Mouse (Mus musculus) embryonic facial prominence, embryonic 13.5 days (tissue): ENCODE measurements around the gene Ntng2. TPM values are rescaled to one million over a fixed set of nuclear protein-coding genes. Genes with fewer than 3 reads are reported as not detected.
A peak's percentile ranks its signal among the peaks of the same experiment; 100 is the strongest.

ENCODE experiments used
- ATAC-seq: fragments of 200-750 bp; cut with Nextera tagmentation; 2 replicates; pipeline ENCODE4 v1.8.0; 2017; ENCODE audit warnings: low read depth; ENCODE audit not compliant: insufficient number of reproducible peaks, insufficient read depth, low FRiP score, low TSS enrichment
- H3K27ac ChIP-seq: fragments of 300-500 bp; sonication (generic); 2 replicates; pipeline ENCODE4 v1.5.1; 2015; ENCODE audit warnings: moderate library complexity, mild to moderate bottlenecking, inconsistent platforms
- H3K27me3 ChIP-seq: fragments of 300-500 bp; sonication (generic); 2 replicates; pipeline ENCODE4 v1.6.1; 2015; ENCODE audit warnings: mild to moderate bottlenecking, inconsistent platforms
- H3K36me3 ChIP-seq: fragments of 300-500 bp; sonication (generic); 2 replicates; pipeline ENCODE4 v1.6.1; 2015; ENCODE audit warnings: mild to moderate bottlenecking, inconsistent platforms
- H3K4me1 ChIP-seq: fragments of 300-500 bp; sonication (generic); 2 replicates; pipeline ENCODE4 v1.6.1; 2015; ENCODE audit warnings: inconsistent platforms
- H3K4me2 ChIP-seq: fragments of 300-500 bp; sonication (generic); 2 replicates; pipeline ENCODE4 v1.6.1; 2015; ENCODE audit warnings: moderate library complexity, mild to moderate bottlenecking, inconsistent platforms
- H3K4me3 ChIP-seq: fragments of 300-500 bp; sonication (generic); 2 replicates; pipeline ENCODE4 v1.5.1; 2015; ENCODE audit warnings: mild to moderate bottlenecking, inconsistent platforms
- H3K9ac ChIP-seq: fragments of 300-500 bp; sonication (generic); 2 replicates; pipeline ENCODE4 v1.6.1; 2015; ENCODE audit warnings: mild to moderate bottlenecking, inconsistent platforms
- H3K9me3 ChIP-seq: fragments of 300-500 bp; sonication (generic); 2 replicates; pipeline ENCODE4 v1.6.1; 2016; ENCODE audit warnings: inconsistent platforms
- WGBS: fragments of 180-500 bp; shearing (Covaris S2); methylation state at CpG from one replicate; pipeline ENCODE4 v1.1.7; 2015; ENCODE audit warnings: mixed read lengths; 5-methylcytosine and 5-hydroxymethylcytosine counted together
- polyA plus RNA-seq: library from polyadenylated mRNA; unstranded; fragments of >200 nt; fragmentation: Nextera tagmentation; extraction: Ambion mirVana; gene quantifications from 2 replicates; pipeline ENCODE4 v1.2.1, GENCODE M21; 2015

The Ntng2 gene
- polyA plus RNA-seq, 1 experiment from 2014 or later: 0.89 TPM

- Histone ChIP-seq H3K9me3 (no peaks in the 10 kb centered on the region), H3K4me2 (peak overlapping the region; percentile 99), H3K4me1 (peaks cover 38% of the 10 kb centered on the region), H3K9ac (peak overlapping the region; percentile 72), H3K4me3 (peak overlapping the region; percentile 64), H3K27ac (no peak overlapping the region), H3K36me3 (no peaks in the 10 kb centered on the region), H3K27me3 (peaks cover 100% of the 10 kb centered on the region)
- under 1% methylated on average over 61 of the region's 61 CpGs for WGBS
- no peak for ATAC-seq
Observed at GRCm38 (mm10) chr2:29251095-29252058, 1.4 kb downstream of the Ntng2 start.

GRCm38 (mm10) chr2:29250263-29251094 is 2.3 kb downstream of the Ntng2 start:
- peak overlapping the region; percentile 64 for H3K4me3 ChIP-seq

GRCm38 (mm10) chr2:29249852-29250251 is 3.0 kb downstream of the Ntng2 start:
- peak overlapping the region; percentile 99 for H3K4me2 ChIP-seq

More at GRCm38 (mm10) chr2:29250263-29251094, 2.3 kb downstream of the Ntng2 start:
- H3K9ac ChIP-seq: 0 out of 2 replicates have a peak overlapping the region, but pooled peaks have one; percentile 72
- H3K36me3 ChIP-seq: no peaks in the 10 kb centered on the region
- peak overlapping the region; percentile 99 for H3K4me2 ChIP-seq
- H3K27me3 ChIP-seq: peaks cover 99% of the 10 kb centered on the region
- under 1% methylated on average over 44 of the region's 44 CpGs for WGBS
- H3K27ac ChIP-seq: no peak overlapping the region
- H3K9me3 ChIP-seq: no peaks in the 10 kb centered on the region
- no peak for ATAC-seq
- peaks cover 35% of the 10 kb centered on the region for H3K4me1 ChIP-seq

GRCm38 (mm10) chr2:29248551-29248950 is 4.3 kb downstream of the Ntng2 start:
- Histone ChIP-seq H3K27ac (no peak overlapping the region), H3K4me3 (no peak overlapping the region), H3K9me3 (peaks cover 4% of the 10 kb centered on the region; the same call in 1 of the 2 replicates), H3K4me1 (peaks cover 34% of the 10 kb centered on the region), H3K27me3 (peaks cover 90% of the 10 kb centered on the region), H3K36me3 (no peaks in the 10 kb centered on the region), H3K4me2 (no peak overlapping the region), H3K9ac (no peak overlapping the region)
- 68% methylated on average over 3 of the region's 3 CpGs for WGBS
- no peak for ATAC-seq

More at GRCm38 (mm10) chr2:29249852-29250251, 3.0 kb downstream of the Ntng2 start:
- Histone ChIP-seq H3K4me1 (peaks cover 35% of the 10 kb centered on the region), H3K27me3 (peaks cover 98% of the 10 kb centered on the region), H3K4me3 (peak overlapping the region; percentile 64), H3K9ac (no peak overlapping the region), H3K36me3 (no peaks in the 10 kb centered on the region), H3K27ac (no peak overlapping the region), H3K9me3 (no peaks in the 10 kb centered on the region)
- no peak for ATAC-seq
- 3% methylated on average over 10 of the region's 10 CpGs for WGBS

- H3K36me3 ChIP-seq: no peaks in the 10 kb centered on the region
- no peak overlapping the region for H3K27ac ChIP-seq
- H3K4me2 ChIP-seq: no peak overlapping the region
- no peak for ATAC-seq
- WGBS: 73% methylated on average over 2 of the region's 2 CpGs
- H3K4me3 ChIP-seq: no peak overlapping the region
- H3K9ac ChIP-seq: no peak overlapping the region
- peaks cover 23% of the 10 kb centered on the region for H3K4me1 ChIP-seq
- H3K9me3 ChIP-seq: peaks cover 4% of the 10 kb centered on the region; the same call in 1 of the 2 replicates
- H3K27me3 ChIP-seq: peaks cover 81% of the 10 kb centered on the region
Observed at GRCm38 (mm10) chr2:29247386-29247785, 5.4 kb downstream of the Ntng2 start.

- no peak overlapping the region for H3K4me3 ChIP-seq
- WGBS: 61% methylated on average over 7 of the region's 7 CpGs
- H3K4me2 ChIP-seq: no peak overlapping the region
- H3K27ac ChIP-seq: no peak overlapping the region
- no peak overlapping the region for H3K9ac ChIP-seq
- no peaks in the 10 kb centered on the region for H3K36me3 ChIP-seq
- H3K9me3 ChIP-seq: peaks cover 4% of the 10 kb centered on the region; the same call in 1 of the 2 replicates
- H3K4me1 ChIP-seq: peaks cover 20% of the 10 kb centered on the region
- no peak for ATAC-seq
- peaks cover 76% of the 10 kb centered on the region for H3K27me3 ChIP-seq
Observed at GRCm38 (mm10) chr2:29246891-29247290, 5.9 kb downstream of the Ntng2 start.

- WGBS: 48% methylated on average over 3 of the region's 3 CpGs
- ATAC-seq: no peak
- H3K9ac ChIP-seq: no peak overlapping the region
- peaks cover 72% of the 10 kb centered on the region for H3K27me3 ChIP-seq
- H3K27ac ChIP-seq: no peak overlapping the region
- H3K9me3 ChIP-seq: peaks cover 4% of the 10 kb centered on the region; the same call in 1 of the 2 replicates
- H3K4me1 ChIP-seq: peaks cover 14% of the 10 kb centered on the region
- no peak overlapping the region for H3K4me3 ChIP-seq
- no peak overlapping the region for H3K4me2 ChIP-seq
- H3K36me3 ChIP-seq: no peaks in the 10 kb centered on the region
Observed at GRCm38 (mm10) chr2:29246275-29246674, 6.5 kb downstream of the Ntng2 start.

GRCm38 (mm10) chr2:29245341-29245779 is 7.4 kb downstream of the Ntng2 start:
- H3K4me1 ChIP-seq: peaks cover 7% of the 10 kb centered on the region
- no peaks in the 10 kb centered on the region for H3K36me3 ChIP-seq
- H3K4me2 ChIP-seq: no peak overlapping the region
- H3K27me3 ChIP-seq: peaks cover 68% of the 10 kb centered on the region
- no peak overlapping the region for H3K27ac ChIP-seq
- H3K9me3 ChIP-seq: peaks cover 4% of the 10 kb centered on the region; the same call in 1 of the 2 replicates
- H3K4me3 ChIP-seq: no peak overlapping the region
- no peak overlapping the region for H3K9ac ChIP-seq
- no peak for ATAC-seq
- WGBS: 33% methylated on average over 10 of the region's 10 CpGs

GRCm38 (mm10) chr2:29239329-29239728 is 13.5 kb downstream of the Ntng2 start:
- Histone ChIP-seq H3K4me1 (peaks cover 21% of the 10 kb centered on the region), H3K9ac (no peak overlapping the region), H3K9me3 (peaks cover 4% of the 10 kb centered on the region; the same call in 1 of the 2 replicates), H3K27ac (no peak overlapping the region), H3K4me3 (no peak overlapping the region), H3K4me2 (no peak overlapping the region), H3K27me3 (peaks cover 35% of the 10 kb centered on the region), H3K36me3 (no peaks in the 10 kb centered on the region)
- WGBS: 69% methylated on average over 17 of the region's 17 CpGs
- no peak for ATAC-seq

GRCm38 (mm10) chr2:29237623-29238022 is 15.2 kb downstream of the Ntng2 start:
- 22% methylated on average over 4 of the region's 4 CpGs for WGBS
- H3K27me3 ChIP-seq: peaks cover 34% of the 10 kb centered on the region
- H3K9ac ChIP-seq: no peak overlapping the region
- no peaks in the 10 kb centered on the region for H3K36me3 ChIP-seq
- no peak overlapping the region for H3K27ac ChIP-seq
- ATAC-seq: no peak
- no peak overlapping the region for H3K4me3 ChIP-seq
- no peaks in the 10 kb centered on the region for H3K9me3 ChIP-seq
- H3K4me2 ChIP-seq: no peak overlapping the region
- peaks cover 25% of the 10 kb centered on the region for H3K4me1 ChIP-seq

GRCm38 (mm10) chr2:29235811-29236210 is 17.0 kb downstream of the Ntng2 start:
- no peak overlapping the region for H3K4me2 ChIP-seq
- H3K9me3 ChIP-seq: no peaks in the 10 kb centered on the region
- no peak overlapping the region for H3K27ac ChIP-seq
- no peak for ATAC-seq
- H3K36me3 ChIP-seq: no peaks in the 10 kb centered on the region
- no peak overlapping the region for H3K4me3 ChIP-seq
- 44% methylated on average over 7 of the region's 7 CpGs for WGBS
- H3K27me3 ChIP-seq: peaks cover 30% of the 10 kb centered on the region
- H3K9ac ChIP-seq: no peak overlapping the region
- peaks cover 25% of the 10 kb centered on the region for H3K4me1 ChIP-seq
